Mouse (Mus musculus): Measurements from ENCODE around the gene Cd300ld5.

- TF ChIP-seq CTCF (IDR thresholded peaks at IDR 0.05; ENCODE audit: insufficient read depth, low read length), result no peak
- no peak for TF ChIP-seq POLR2A (IDR thresholded peaks at IDR 0.05; ENCODE audit: borderline replicate concordance, extremely low read depth, low read depth, low read length)
These were observed 55.7 kb downstream of the Cd300ld5 start for GRCm38 (mm10) chr11:114981866-114982265.
